Mouse (Mus musculus) central nervous system, embryonic 18 days (tissue): ENCODE results near the gene Slc2a13. TPM values are rescaled to one million over a fixed set of nuclear protein-coding genes. Genes with fewer than 3 reads are reported as not detected.

Experiments
- polyA plus RNA-seq: library from polyadenylated mRNA; depleted of rRNA; stranded (reverse); fragments of >200 nt; gene quantifications from 2 replicates; pipeline ENCODE4 v1.2.3, GENCODE M21; 2012; rRNA removed

The Slc2a13 gene
- polyA plus RNA-seq: 7.1 and 7.4 TPM in 2 replicates

GRCm38 (mm10) chr15:91573111-91573538, at the start of gene Slc2a13:
TSS of gene Slc2a13 (minus strand) at chr15:91573261.

Other genes starting within 250 kb of the Slc2a13 start
- gene Lrrk2, start 99.9 kb upstream of the Slc2a13 start, polyA plus RNA-seq: 2.5 and 2.7 TPM in 2 replicates